Mouse (Mus musculus) G1E-ER4 (cell line): ENCODE data around the gene Zbtb5. TPM values are rescaled to one million over a fixed set of nuclear protein-coding genes. Genes with fewer than 3 reads are reported as not detected.

Experiments used
- GATA1 ChIP-seq: IDR thresholded peaks from one replicate; pipeline ENCODE4 v1.8.0; 2012; ENCODE audit warnings: low read length, inconsistent platforms
- polyA plus RNA-seq: library from polyadenylated mRNA; stranded (reverse); fragments of >175 nt; gene quantifications from 2 replicates; pipeline ENCODE4 v1.2.3, GENCODE M21; 2012

The Zbtb5 gene
- polyA plus RNA-seq, 1 experiment, result 3.2 TPM

DNA sequence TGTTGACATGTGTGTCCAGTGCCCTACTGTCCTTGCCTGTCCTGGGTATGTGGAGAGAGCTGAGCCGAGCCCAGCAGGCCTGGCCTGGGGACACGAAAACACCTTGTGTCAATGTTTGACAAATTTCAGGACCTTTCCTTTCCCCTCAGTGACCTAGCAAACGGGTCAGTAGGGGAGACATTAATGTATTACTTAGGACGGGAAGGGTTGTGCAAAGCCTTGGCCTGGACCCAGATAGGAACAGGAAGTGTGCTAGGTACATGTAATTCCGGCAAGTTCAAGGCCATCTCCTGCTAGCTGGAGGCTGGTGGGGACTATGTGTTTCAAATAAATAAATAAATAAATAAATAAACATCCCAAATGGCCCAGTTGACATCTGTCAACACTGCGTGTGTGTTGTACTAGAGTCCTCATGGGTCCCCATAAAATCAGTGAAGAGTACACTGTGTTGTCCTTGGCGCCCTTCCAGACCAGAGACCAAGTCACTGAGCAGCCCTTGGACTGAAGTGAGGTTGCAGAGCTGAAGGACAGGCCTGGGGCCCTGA is 32.3 kb downstream of the Zbtb5 start:
- no peak for TF ChIP-seq GATA1

GRCm38 (mm10) chr4:44978175-44978574 is 34.0 kb downstream of the Zbtb5 start:
- no peak for TF ChIP-seq GATA1

GRCm38 (mm10) chr4:44976921-44977710 is 35.1 kb downstream of the Zbtb5 start:
- no peak for TF ChIP-seq GATA1

GRCm38 (mm10) chr4:44976026-44976615 is 36.1 kb downstream of the Zbtb5 start:
- no peak for TF ChIP-seq GATA1

GRCm38 (mm10) chr4:44974331-44974730 is 37.9 kb downstream of the Zbtb5 start:
- no peak for TF ChIP-seq GATA1

- no peak for TF ChIP-seq GATA1
Measured at GRCm38 (mm10) chr4:44973871-44974270, 38.3 kb downstream of the Zbtb5 start.

DNA sequence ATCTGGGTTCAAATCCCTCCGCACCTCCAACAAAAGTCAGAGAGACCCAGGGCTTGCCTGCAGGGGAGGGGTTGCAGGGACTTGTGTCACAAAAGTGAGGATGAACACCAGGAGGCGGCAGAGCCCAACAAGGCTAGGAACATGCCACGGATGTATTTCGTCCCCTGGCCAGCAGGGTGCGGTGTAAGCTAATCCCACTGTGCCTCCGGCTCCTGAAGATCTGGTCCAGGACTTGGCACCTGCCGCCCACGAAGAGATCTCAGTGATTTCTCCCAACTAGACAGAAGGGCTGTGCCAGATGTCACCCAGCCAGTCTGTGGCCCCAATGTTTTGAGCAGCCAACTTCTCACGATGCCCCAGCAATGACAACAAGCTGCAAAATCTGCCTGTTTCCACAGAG is 38.8 kb downstream of the Zbtb5 start:
- no peak for TF ChIP-seq GATA1

DNA sequence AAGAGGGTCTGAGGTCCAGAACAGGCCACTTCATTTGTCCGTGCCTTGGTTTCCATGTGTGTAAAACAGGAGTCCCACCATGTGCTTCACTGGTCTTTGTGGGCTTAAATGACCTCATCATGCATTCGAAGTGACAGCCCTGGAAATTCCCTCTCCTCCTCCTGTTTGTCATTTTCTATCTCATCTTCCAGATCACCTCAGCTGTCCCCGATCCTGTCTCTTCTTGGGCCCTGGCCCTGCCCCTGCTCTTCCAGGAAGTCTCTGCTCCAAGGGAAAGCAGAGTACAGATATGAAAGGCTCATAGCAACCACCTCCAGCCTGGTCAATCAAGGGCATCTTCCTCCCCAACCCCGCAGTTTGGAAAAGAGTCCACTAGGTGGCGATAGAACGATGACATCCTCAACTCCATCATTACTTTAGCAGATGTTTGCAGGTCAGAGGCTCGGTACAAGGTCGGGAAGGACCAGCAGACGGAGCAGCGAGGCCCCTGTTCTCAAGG is 41.6 kb downstream of the Zbtb5 start:
- TF ChIP-seq GATA1, result no peak

DNA sequence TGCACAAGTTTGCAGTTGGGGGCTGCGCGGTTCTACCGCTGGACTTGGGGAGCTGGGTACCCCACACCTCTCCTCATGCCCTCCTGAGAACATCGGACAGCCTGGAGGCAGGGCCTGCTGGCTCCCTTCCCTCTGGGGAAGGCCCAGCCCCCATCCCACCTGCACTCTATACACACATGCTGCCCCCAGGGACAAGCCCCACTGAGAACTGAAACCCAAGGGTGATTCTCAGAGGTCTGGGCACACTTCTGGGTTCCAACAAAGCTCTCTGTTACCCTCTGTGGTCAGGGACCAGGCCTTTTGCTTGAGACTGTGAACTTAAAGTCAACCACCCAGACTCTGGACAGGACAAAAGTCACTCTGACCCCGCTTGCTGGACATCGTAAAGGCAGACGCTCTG is 42.2 kb downstream of the Zbtb5 start:
- TF ChIP-seq GATA1, result no peak

DNA sequence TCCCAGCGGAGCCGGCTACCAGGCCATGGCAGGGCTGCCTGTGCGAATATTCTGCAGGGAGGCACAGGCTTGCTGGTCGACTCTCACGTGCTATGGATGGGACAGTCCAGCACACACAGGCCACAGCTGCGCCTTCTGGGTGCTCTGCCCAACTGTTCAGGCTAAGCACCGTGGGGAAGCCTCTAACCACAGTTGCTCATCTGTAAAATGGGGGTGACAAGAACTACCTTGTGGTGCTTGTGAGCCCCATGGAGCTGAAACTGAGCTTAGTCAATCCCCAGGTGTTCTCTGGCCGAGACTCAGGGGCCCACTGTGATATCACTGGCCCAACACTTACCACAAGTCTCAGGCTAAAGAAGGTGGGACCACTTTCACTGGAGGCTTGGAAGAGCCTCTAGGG is 44.8 kb downstream of the Zbtb5 start:
- no peak for TF ChIP-seq GATA1

DNA sequence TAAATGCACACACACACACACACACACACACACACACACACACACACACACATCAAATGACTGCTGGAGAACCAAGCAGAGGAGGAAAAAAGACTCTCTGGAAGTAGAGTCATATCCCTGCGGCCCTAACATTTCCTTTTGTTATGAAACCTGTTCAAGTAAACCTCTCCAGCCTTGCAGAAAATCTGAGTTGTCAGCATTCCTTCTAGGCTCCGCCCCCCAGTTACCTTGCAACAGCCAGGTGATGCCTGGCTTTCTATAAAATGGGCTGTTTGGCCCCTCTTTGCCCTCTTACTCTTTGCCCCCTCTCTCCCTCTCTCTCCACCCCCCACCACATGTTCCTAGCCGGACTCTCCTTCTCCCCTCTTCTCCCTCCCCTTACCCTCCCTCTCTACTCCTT is 46.5 kb downstream of the Zbtb5 start:
- TF ChIP-seq GATA1, result no peak

DNA sequence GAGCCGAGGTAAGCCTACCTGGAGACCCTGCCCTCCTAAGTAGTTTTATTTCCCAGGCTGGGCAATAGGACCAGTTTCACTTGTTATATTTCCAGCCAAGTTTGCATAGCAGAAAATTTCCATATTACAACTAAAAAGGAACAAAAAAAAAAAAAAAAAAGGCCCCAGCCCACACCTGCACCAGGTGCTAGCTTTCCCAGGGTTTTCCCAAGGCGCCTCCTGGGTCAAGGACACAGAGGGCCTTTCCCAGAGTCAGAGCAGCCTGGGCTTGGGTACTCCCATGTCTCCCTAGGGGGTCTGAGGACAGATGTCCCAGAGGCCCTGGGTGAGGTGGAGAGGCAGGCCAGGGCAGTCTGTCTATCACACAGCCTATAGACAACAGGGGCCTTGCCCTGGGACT is 47.0 kb downstream of the Zbtb5 start:
- no peak for TF ChIP-seq GATA1

GRCm38 (mm10) chr4:44963156-44963555 is 49.1 kb downstream of the Zbtb5 start:
- no peak for TF ChIP-seq GATA1

GRCm38 (mm10) chr4:44959220-44959619 is 53.0 kb downstream of the Zbtb5 start:
- no peak for TF ChIP-seq GATA1

- no peak for TF ChIP-seq GATA1
Measured at GRCm38 (mm10) chr4:44958776-44959175, 53.4 kb downstream of the Zbtb5 start.

DNA sequence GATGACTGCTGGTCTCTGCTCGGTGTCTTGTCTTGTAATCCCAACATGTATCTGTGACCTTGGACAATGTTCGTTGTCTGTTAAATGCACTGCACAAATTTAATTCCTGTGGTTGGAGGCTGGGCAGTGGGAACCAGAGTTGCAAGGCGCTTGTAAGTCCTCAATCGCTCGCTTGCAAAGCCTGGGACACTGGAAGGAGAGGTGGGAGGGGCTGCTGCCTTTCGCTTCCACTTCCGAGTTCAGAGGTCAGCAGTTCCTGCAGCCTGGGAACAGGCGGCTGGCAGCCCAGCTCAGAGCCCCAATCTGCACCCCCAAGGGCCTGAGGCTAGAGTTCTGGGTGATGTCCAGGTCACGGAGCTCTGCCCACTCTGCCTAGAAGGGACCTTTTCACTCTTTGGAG is 59.2 kb downstream of the Zbtb5 start:
- no peak for TF ChIP-seq GATA1

GRCm38 (mm10) chr4:44948314-44948713 is 63.9 kb downstream of the Zbtb5 start:
- no peak for TF ChIP-seq GATA1

DNA sequence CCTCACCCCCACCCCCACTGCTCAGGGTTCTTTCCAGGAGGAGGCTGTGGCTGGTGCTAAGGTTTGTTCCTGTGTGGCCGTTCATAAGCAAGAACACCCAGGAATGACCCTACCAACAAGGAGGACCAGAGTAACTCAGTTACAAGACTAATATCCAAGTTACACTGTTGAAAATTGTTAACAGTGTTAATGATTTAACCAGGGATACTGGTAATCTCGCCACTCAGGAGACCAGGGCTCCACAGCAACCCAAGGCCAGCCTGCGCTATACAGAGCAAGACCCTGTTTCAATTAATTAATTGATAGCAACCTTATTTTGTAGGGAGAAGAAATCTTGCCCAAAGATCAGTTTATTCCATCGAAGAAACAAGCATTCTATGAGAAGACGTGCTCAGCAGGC is 64.7 kb downstream of the Zbtb5 start:
- TF ChIP-seq GATA1, result no peak
